Mouse (Mus musculus): ENCODE measurements around the gene Iqsec1. TPM values are rescaled to one million over a fixed set of nuclear protein-coding genes. Genes with fewer than 3 reads are reported as not detected.

Iqsec1 gene
- polyA plus RNA-seq, 1 experiment = 124 TPM

- H3K27me3 ChIP-seq (ENCODE audit: control insufficient read depth, insufficient read depth, low read length) = no peaks in the 10 kb centered on the region
- peaks cover 6% of the 10 kb centered on the region for H3K4me1 ChIP-seq (replicated peaks; ENCODE audit: control insufficient read depth, insufficient read depth, low read length)
- WGBS = 77% methylated on average over 4 of the region's 4 CpGs
- DNase-seq = no peak
- H3K27ac ChIP-seq (ENCODE audit: control insufficient read depth, insufficient read depth, low read length) = no peak overlapping the region
- H3K36me3 ChIP-seq (ENCODE audit: control insufficient read depth, insufficient read depth, low read length) = no peaks in the 10 kb centered on the region
- TF ChIP-seq CTCF (IDR thresholded peaks at IDR 0.05; ENCODE audit: borderline replicate concordance, control insufficient read depth, extremely low read depth, insufficient read depth, low read length, poor library complexity) = no peak
- TF ChIP-seq POLR2A (IDR thresholded peaks at IDR 0.05; ENCODE audit: control insufficient read depth, extremely low read depth, insufficient read depth, low read length, poor library complexity) = no peak
- H3K4me3 ChIP-seq (ENCODE audit: control insufficient read depth, insufficient read depth, low read length) = no peak overlapping the region
These were observed 204.5 kb downstream of the Iqsec1 start for GRCm38 (mm10) chr6:90783945-90784344.

- H3K27ac ChIP-seq (ENCODE audit: control insufficient read depth, insufficient read depth, low read length) = no peak overlapping the region
- no peak for DNase-seq
- no peaks in the 10 kb centered on the region for H3K36me3 ChIP-seq (ENCODE audit: control insufficient read depth, insufficient read depth, low read length)
- peaks cover 6% of the 10 kb centered on the region for H3K4me1 ChIP-seq (replicated peaks; ENCODE audit: control insufficient read depth, insufficient read depth, low read length)
- TF ChIP-seq POLR2A (IDR thresholded peaks at IDR 0.05; ENCODE audit: control insufficient read depth, extremely low read depth, insufficient read depth, low read length, poor library complexity) = no peak
- TF ChIP-seq CTCF (IDR thresholded peaks at IDR 0.05; ENCODE audit: borderline replicate concordance, control insufficient read depth, extremely low read depth, insufficient read depth, low read length, poor library complexity) = no peak
- no peaks in the 10 kb centered on the region for H3K27me3 ChIP-seq (ENCODE audit: control insufficient read depth, insufficient read depth, low read length)
- H3K4me3 ChIP-seq (ENCODE audit: control insufficient read depth, insufficient read depth, low read length) = no peak overlapping the region
These were observed 205.3 kb downstream of the Iqsec1 start for GRCm38 (mm10) chr6:90783176-90783575.

DNA sequence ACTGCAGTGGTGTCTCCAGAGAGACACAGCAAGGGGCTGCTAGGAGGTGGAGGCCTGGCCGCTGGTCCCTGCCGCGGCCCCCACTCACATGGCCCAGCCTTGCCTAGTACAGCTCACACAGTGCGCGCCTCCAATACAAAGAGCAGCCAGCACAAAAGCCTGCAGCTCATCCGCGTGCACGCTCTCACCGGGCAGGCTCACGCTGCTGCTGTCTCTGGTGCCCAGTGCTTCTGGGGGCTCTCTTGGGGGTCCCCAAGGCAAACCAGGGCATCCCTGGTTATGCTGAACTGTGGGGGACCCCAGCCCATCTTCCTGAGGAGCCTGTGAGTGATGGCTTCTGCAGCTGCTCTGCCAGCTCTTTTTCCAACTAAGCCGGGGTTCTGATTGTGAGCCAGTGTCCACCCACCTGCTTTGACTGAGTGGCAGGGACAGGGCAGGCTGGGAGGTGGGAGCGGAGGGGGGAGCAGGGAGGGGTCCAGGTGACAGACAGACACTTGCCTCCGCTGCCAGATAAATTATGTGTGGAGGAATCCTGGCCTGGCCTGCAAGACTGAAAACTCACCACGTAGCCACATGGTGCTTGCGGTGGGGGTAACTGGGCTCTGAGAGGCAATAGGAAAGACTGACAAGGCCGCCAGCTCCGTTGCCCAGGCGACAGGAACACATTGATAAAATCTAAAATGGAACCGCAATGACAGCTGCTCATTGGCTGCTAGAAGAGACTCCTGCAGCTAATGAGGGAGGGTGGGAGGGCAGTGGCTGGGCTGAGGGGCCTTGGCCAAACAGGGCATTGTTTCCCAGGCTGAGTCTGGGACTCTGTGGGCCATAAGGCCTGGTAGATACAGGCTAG lies 206.3 kb downstream of the Iqsec1 start:
- Histone ChIP-seq H3K27ac (ENCODE audit: control insufficient read depth, insufficient read depth, low read length) (no peak overlapping the region), H3K36me3 (ENCODE audit: control insufficient read depth, insufficient read depth, low read length) (no peaks in the 10 kb centered on the region), H3K27me3 (ENCODE audit: control insufficient read depth, insufficient read depth, low read length) (no peaks in the 10 kb centered on the region), H3K4me3 (ENCODE audit: control insufficient read depth, insufficient read depth, low read length) (no peak overlapping the region), H3K4me1 (replicated peaks; ENCODE audit: control insufficient read depth, insufficient read depth, low read length) (peaks cover 6% of the 10 kb centered on the region)
- 62% methylated on average over 19 of the region's 19 CpGs for WGBS
- TF ChIP-seq POLR2A (IDR thresholded peaks at IDR 0.05; ENCODE audit: control insufficient read depth, extremely low read depth, insufficient read depth, low read length, poor library complexity) (no peak), CTCF (IDR thresholded peaks at IDR 0.05; ENCODE audit: borderline replicate concordance, control insufficient read depth, extremely low read depth, insufficient read depth, low read length, poor library complexity) (no peak)
- DNase-seq = no peak

- Histone ChIP-seq H3K27me3 (ENCODE audit: control insufficient read depth, insufficient read depth, low read length) (no peaks in the 10 kb centered on the region), H3K4me3 (ENCODE audit: control insufficient read depth, insufficient read depth, low read length) (no peak overlapping the region), H3K36me3 (ENCODE audit: control insufficient read depth, insufficient read depth, low read length) (no peaks in the 10 kb centered on the region), H3K4me1 (replicated peaks; ENCODE audit: control insufficient read depth, insufficient read depth, low read length) (peaks cover 6% of the 10 kb centered on the region), H3K27ac (ENCODE audit: control insufficient read depth, insufficient read depth, low read length) (no peak overlapping the region)
- DNase-seq = no peak
- TF ChIP-seq CTCF (IDR thresholded peaks at IDR 0.05; ENCODE audit: borderline replicate concordance, control insufficient read depth, extremely low read depth, insufficient read depth, low read length, poor library complexity) (no peak), POLR2A (IDR thresholded peaks at IDR 0.05; ENCODE audit: control insufficient read depth, extremely low read depth, insufficient read depth, low read length, poor library complexity) (no peak)
- 66% methylated on average over 2 of the region's 2 CpGs for WGBS
These were observed 208.0 kb downstream of the Iqsec1 start for GRCm38 (mm10) chr6:90780532-90780931.

DNA sequence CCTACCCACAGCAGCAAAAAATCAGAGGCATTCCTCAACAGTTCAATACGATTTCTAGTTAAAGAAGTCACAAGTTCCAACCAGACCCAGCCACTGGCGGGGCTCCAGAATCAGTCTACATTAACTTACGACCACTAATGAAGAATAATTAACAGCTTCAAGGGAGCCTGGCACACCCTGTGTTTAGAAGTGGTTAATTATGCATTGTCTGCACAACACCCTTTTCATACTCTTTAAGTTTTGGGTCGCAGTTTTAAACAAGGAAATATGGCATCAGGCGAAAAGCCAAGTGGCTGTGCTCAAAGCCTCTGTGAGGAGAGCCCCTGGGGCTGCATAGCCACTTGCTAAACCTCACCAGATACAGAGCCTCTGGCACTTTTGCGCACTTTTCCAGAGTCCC lies 209.6 kb downstream of the Iqsec1 start:
- Histone ChIP-seq H3K4me3 (ENCODE audit: control insufficient read depth, insufficient read depth, low read length) (no peak overlapping the region), H3K4me1 (replicated peaks; ENCODE audit: control insufficient read depth, insufficient read depth, low read length) (peaks cover 6% of the 10 kb centered on the region), H3K27me3 (ENCODE audit: control insufficient read depth, insufficient read depth, low read length) (no peaks in the 10 kb centered on the region), H3K36me3 (ENCODE audit: control insufficient read depth, insufficient read depth, low read length) (no peaks in the 10 kb centered on the region), H3K27ac (ENCODE audit: control insufficient read depth, insufficient read depth, low read length) (no peak overlapping the region)
- WGBS = 89% methylated on average over 6 of the region's 6 CpGs
- no peak for TF ChIP-seq CTCF (IDR thresholded peaks at IDR 0.05; ENCODE audit: borderline replicate concordance, control insufficient read depth, extremely low read depth, insufficient read depth, low read length, poor library complexity)
- no peak for TF ChIP-seq POLR2A (IDR thresholded peaks at IDR 0.05; ENCODE audit: control insufficient read depth, extremely low read depth, insufficient read depth, low read length, poor library complexity)
- DNase-seq = no peak

GRCm38 (mm10) chr6:90777302-90777701 lies 211.2 kb downstream of the Iqsec1 start:
- DNase-seq = no peak
- Histone ChIP-seq H3K36me3 (ENCODE audit: control insufficient read depth, insufficient read depth, low read length) (no peaks in the 10 kb centered on the region), H3K4me3 (ENCODE audit: control insufficient read depth, insufficient read depth, low read length) (no peak overlapping the region), H3K4me1 (replicated peaks; ENCODE audit: control insufficient read depth, insufficient read depth, low read length) (peaks cover 5% of the 10 kb centered on the region), H3K27me3 (ENCODE audit: control insufficient read depth, insufficient read depth, low read length) (no peaks in the 10 kb centered on the region), H3K27ac (ENCODE audit: control insufficient read depth, insufficient read depth, low read length) (no peak overlapping the region)
- TF ChIP-seq CTCF (IDR thresholded peaks at IDR 0.05; ENCODE audit: borderline replicate concordance, control insufficient read depth, extremely low read depth, insufficient read depth, low read length, poor library complexity) = no peak
- 94% methylated on average over 1 of the region's 1 CpGs for WGBS
